Mouse (Mus musculus): Measurements from ENCODE around the gene Galnt18.

Galnt18 gene

GRCm38 (mm10) chr7:111563316-111564110, 216.3 kb downstream of the Galnt18 start:
- no peak for DNase-seq (ENCODE audit: low spot score in 2 of 2)

GRCm38 (mm10) chr7:111560097-111560496, 219.7 kb downstream of the Galnt18 start:
- DNase-seq (ENCODE audit: low spot score in 2 of 2) = no peak

DNA sequence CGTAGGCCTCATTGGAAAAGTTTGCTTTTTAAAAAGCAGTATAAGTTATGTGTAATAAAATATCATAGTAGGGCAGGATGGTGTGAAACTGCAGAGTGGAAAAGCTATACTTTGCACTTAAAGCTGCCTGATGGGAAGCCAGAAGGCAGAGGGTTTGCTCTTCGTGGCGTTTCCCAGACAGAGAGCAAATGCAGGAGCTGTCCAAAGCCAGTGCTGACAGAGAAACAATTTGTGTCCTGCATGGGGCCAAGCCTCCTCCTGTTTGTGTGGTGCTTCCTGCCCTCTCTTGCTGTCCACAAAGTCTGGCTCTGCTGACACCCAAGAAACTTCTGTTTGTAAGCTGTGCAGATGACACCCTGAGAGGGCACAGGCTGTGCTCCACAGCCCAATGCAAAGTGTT, 220.8 kb downstream of the Galnt18 start:
- no peak for DNase-seq (ENCODE audit: low spot score in 2 of 2)

- DNase-seq (ENCODE audit: low spot score in 2 of 2) = no peak
Observed at GRCm38 (mm10) chr7:111550987-111551386, 228.8 kb downstream of the Galnt18 start.

- no peak for DNase-seq (ENCODE audit: low spot score in 2 of 2)
Observed at GRCm38 (mm10) chr7:111547069-111547468, 232.7 kb downstream of the Galnt18 start.

DNA sequence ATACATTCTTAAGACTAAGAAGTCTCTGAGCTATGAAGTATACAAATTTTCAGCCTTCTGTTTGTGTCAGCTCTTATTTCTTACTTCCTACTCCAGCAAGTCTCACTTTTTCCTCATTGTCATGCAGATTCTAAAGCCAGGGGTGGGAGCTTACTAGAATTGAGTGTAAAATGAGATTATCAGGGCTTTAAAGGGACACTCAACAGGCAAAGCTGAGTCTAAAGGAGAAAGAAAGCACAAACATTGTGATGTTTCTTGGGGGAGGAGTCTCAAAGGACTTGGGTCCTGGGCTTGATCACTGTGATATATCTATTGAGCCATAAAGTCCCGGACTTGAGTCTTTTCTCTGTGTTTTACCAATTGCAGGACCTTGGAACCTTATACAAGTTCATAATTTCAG, 234.2 kb downstream of the Galnt18 start:
- DNase-seq (ENCODE audit: low spot score in 2 of 2) = no peak

DNA sequence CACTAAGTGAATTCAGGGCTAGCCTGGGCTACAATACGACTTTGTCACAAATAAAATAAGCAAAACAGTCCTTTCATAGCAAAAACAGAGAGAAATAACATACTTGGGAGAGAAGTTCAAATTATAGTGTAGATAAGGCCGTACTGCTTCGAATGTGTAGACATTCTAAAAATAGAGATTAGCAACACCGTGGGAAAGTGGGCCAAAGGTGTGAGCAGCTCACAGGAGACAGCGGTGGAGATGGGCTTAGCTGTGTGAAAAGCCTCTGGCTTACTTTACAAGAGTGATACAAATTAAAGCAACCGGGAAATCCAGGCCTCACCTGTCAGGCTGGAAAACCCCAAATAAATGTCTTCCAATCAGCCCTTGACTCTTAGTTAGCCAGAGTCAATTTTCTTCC, 241.8 kb downstream of the Galnt18 start:
- DNase-seq (ENCODE audit: low spot score in 2 of 2) = no peak

DNA sequence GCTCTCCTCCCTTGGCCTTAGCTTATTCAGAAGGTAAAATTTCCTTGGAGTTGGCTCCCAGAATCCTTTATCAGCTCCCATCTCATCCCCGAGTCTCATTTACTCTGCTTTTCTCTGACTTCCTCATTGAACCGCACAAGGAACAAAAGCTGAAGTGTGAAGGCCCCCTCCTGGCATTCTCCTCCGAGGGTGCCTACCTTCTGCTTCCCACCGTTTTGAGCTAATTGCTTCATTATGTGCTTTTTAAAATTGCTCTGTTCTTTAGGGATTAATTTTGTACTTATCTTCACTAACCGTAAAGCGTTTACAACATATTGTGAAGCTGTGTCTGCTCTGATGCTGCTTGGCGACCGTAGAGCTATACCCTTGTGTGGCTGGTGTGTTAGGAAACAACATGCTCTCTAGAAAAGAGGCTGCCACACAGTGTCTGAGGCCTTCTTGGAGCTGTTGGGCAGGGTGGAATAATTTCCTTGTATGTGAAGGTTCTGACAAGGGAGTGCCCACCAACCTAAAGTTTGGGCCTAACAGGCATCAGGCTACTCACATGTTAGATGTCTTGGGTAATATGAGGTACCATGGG, 244.9 kb downstream of the Galnt18 start:
- DNase-seq (ENCODE audit: low spot score in 2 of 2) = no peak

- DNase-seq (ENCODE audit: low spot score in 2 of 2) = no peak
Observed at GRCm38 (mm10) chr7:111528961-111529643, 250.7 kb downstream of the Galnt18 start.

GRCm38 (mm10) chr7:111528462-111528861, 251.3 kb downstream of the Galnt18 start:
- DNase-seq (ENCODE audit: low spot score in 2 of 2) = no peak

GRCm38 (mm10) chr7:111520881-111521280, 258.9 kb downstream of the Galnt18 start:
- no peak for DNase-seq (ENCODE audit: low spot score in 2 of 2)

GRCm38 (mm10) chr7:111518581-111519242, 261.1 kb downstream of the Galnt18 start:
- no peak for DNase-seq (ENCODE audit: low spot score in 2 of 2)

- DNase-seq (ENCODE audit: low spot score in 2 of 2) = no peak
Observed at GRCm38 (mm10) chr7:111516882-111517281, 262.9 kb downstream of the Galnt18 start.

DNA sequence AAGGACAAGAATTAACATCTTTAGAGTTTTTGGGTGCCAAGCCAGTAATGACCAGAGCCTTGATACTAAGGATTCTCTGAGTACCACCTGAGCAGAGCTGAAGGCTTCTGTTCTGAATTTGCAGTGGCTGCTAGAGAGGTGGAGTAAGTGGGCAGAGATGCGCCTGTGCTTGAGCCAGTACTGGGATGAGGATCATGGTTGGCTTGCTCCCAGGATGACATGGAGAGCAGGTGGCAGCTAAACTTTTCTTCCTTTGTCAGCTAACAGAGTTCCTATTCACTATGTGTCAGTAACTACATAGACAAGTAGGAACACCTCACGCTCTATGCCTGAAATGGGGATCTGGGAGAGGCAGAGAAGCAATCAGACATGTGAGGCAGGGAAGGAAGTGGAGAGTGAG, 264.3 kb downstream of the Galnt18 start:
- DNase-seq (ENCODE audit: low spot score in 2 of 2) = no peak

GRCm38 (mm10) chr7:111509167-111509854, 270.5 kb downstream of the Galnt18 start:
- DNase-seq (ENCODE audit: low spot score in 2 of 2) = no peak

DNA sequence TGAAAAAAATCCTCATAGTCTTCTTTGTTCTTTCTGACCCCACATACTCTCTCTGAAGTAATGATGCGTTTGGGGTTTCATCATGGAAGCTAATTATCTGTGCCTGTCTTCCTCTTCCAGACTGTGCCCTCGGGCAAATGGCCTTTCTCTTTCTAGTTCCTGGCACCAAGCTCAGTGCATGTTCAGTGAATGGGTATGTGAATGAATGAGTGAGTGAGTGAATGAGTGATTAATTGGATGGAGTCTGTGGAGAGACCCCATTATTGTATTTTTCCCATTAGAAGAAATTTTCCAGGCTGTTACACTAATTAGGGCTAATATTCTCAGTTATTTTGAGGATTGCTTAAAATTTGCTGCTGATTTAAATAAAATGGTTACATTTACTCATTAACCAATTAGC, 279.2 kb downstream of the Galnt18 start:
- DNase-seq (ENCODE audit: low spot score in 2 of 2) = no peak

GRCm38 (mm10) chr7:111499255-111499790, 280.5 kb downstream of the Galnt18 start:
- no peak for DNase-seq (ENCODE audit: low spot score in 2 of 2)

GRCm38 (mm10) chr7:111497191-111497590, 282.6 kb downstream of the Galnt18 start:
- DNase-seq (ENCODE audit: low spot score in 2 of 2) = no peak

GRCm38 (mm10) chr7:111492242-111492949, 287.4 kb downstream of the Galnt18 start:
- no peak for DNase-seq (ENCODE audit: low spot score in 2 of 2)

- no peak for DNase-seq (ENCODE audit: low spot score in 2 of 2)
Observed at GRCm38 (mm10) chr7:111491566-111491965, 288.2 kb downstream of the Galnt18 start.

DNA sequence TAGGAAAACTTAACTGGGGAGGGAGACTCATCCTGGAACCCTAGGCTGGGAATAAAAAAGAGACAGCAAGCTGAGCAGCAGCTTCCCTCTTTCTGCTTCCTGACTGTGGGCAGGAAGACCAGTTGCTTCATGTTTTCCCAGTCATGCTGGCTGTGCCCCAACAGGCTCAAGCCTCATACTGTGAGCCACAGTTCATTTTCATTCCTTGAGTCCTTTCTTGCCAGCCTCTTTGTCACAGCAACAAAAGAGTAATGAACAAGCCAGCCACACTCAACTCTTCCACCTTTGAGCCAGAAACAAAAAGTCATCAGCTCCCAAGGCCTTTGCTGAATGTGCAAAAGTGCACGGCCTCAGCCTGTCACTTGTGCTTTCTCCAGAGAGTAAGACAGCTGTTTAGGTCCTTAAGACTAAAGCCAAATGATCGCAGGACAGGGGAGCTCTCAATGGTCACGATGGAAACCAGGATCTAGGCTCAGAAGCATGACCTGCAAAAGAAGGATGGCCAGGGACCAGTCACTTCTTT, 292.9 kb downstream of the Galnt18 start:
- no peak for DNase-seq (ENCODE audit: low spot score in 2 of 2)
